Mouse (Mus musculus): ENCODE measurements around the gene Cnga3.

Gene Cnga3

DNA sequence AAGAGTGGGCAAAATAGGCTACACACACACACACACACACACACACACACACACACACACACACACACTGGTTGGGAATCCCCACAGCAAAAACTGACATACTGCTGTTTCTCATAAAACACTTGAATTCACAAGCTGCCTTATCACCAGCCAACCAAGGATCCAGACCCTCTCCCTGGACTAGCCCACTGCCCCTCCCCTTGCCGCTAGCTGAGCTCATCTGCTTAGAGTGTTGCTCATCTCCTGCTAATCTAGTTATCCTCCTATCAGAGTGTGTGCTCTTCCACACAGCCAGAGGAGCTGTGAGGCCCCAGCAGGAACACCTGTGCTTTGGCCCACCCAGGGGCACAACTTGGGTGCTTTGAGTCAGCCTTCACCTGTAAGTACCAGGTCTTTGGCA, at the start of gene Cnga3:
Cnga3 (plus strand) TSS at position 291 of the 400 bp plus-strand sequence.
- no peak for DNase-seq (ENCODE audit: low read depth, low spot score)

GRCm38 (mm10) chr1:37166066-37166465, 48.2 kb upstream of the Cnga3 start:
- DNase-seq (ENCODE audit: low read depth, low spot score), result no peak

DNA sequence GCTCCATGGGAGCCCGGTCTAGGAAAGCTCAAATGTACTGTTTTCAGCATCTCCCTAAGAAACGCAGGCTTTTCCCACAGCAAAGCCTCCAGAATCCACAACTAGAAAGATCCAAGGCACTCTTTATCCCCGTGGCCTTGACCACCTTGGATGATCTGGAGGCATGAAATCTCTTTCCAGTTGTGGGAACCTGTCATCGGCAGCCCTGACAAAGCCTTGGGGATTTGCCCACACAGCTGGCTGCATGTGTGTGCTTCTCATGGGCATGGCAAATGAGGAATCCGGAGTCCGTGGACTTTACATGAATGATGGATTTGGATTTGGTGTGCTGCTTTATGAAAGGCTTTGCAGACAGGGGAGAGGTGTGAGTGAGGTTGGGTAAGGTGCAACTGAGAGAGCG, 46.3 kb upstream of the Cnga3 start:
- no peak for DNase-seq (ENCODE audit: low read depth, low spot score)

- DNase-seq (ENCODE audit: low read depth, low spot score), result no peak
Observed at GRCm38 (mm10) chr1:37177874-37178273, 36.4 kb upstream of the Cnga3 start.

- DNase-seq (ENCODE audit: low read depth, low spot score), result no peak
Observed at GRCm38 (mm10) chr1:37179852-37180251, 34.4 kb upstream of the Cnga3 start.

DNA sequence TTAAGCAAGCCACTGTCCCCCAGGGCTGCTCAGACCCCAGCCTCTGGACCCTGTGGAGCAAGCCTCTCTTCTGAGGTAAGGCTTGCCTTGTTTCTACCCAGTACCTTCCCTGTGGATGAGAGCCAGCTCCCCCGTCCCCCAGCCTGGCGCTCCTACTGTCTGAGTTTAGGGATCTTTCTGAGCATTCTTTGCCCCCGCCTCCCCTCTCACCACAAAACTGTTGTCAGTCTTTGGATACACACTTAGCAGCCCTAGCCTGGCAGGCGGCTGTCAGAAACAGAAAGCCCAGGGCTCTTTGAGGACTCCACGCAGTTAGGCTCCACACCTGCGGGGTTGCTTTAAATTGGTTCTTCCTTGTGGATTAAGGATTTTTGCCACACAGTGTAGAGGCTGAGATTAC, 27.2 kb upstream of the Cnga3 start:
- DNase-seq (ENCODE audit: low read depth, low spot score), result no peak

GRCm38 (mm10) chr1:37194607-37195006, 19.6 kb upstream of the Cnga3 start:
- no peak for DNase-seq (ENCODE audit: low read depth, low spot score)

- no peak for DNase-seq (ENCODE audit: low read depth, low spot score)
Observed at GRCm38 (mm10) chr1:37201406-37201805, 12.8 kb upstream of the Cnga3 start.

DNA sequence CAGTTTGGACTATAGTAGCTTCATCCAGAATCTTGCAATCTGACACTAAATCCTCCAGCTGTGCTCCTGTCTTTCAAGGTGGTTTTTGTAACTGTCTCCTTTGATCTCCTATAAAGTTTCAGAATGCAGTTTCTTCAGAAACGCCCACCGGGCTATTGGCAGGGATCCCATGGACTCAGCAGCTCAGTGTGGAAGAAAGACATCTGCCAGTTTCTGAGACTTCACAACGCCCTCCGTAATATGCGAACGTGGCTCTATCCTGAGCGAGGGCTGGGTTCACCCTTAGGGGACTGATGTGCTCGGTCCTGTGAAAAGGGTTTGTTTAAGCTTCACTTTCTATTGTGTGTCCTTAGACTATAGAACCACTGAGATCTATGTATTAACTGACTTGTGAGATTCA, 6.5 kb upstream of the Cnga3 start:
- no peak for DNase-seq (ENCODE audit: low read depth, low spot score)

GRCm38 (mm10) chr1:37212375-37212774, 1.9 kb upstream of the Cnga3 start:
- no peak for DNase-seq (ENCODE audit: low read depth, low spot score)

DNA sequence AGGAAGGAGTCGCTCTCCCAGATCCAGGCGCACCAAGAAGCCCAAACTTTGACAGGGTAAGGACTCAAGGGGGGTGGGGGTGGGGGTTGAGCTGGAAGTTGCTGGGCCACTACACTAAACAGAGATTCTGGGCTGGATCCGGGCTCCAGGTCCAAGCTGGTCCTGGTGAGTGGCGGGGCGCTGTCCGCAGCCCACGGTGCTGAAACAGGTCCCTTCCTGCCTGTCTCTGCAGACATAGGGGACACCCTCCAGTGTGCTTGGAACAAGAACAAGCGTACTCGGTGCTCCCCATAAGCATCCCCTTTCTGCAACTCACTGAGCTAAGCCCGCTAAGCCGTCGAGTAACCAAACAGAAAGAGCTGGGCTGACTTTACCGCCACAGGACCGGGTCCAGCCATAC, 4.2 kb downstream of the Cnga3 start:
- no peak for DNase-seq (ENCODE audit: low read depth, low spot score)

GRCm38 (mm10) chr1:37219593-37219992, 5.4 kb downstream of the Cnga3 start:
- DNase-seq (ENCODE audit: low read depth, low spot score), result no peak

- peak; percentile 88 for DNase-seq (ENCODE audit: low read depth, low spot score)
Observed at GRCm38 (mm10) chr1:37220134-37220907, 6.1 kb downstream of the Cnga3 start.

GRCm38 (mm10) chr1:37222002-37222401, 7.8 kb downstream of the Cnga3 start:
- no peak for DNase-seq (ENCODE audit: low read depth, low spot score)

GRCm38 (mm10) chr1:37230404-37230803, 16.2 kb downstream of the Cnga3 start:
- DNase-seq (ENCODE audit: low read depth, low spot score), result no peak

- no peak for DNase-seq (ENCODE audit: low read depth, low spot score)
Observed at GRCm38 (mm10) chr1:37231295-37231701, 17.1 kb downstream of the Cnga3 start.

DNA sequence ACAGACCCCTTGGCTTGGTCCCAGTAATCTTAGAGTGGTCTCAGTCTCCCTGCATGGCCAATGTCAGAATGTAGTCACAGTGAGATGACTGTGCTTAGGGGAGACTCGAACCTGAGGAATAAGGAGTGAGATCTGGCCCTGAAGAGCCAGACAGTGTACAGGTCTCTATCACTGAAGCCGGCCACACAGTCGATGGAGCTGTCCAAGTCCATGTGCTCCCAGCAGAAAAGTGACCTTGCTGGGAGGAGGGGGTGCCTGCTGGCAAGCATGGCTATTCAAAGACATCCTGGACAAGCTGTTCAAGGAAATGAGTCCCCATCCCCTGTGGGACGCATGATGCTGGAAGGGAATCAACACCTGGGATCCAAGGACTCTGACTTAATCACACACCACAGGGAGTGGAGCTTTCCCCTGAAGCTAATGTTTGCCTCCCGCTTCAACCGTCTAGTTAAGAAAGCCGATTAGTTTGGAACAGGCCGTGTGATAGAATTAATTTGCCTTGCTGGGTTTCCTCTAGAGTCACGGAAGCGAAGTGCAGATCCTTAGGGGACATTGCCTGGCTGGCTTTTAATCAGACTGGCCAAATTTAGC, 24.9 kb downstream of the Cnga3 start:
- no peak for DNase-seq (ENCODE audit: low read depth, low spot score)

- no peak for DNase-seq (ENCODE audit: low read depth, low spot score)
Observed at GRCm38 (mm10) chr1:37242253-37242652, 28.0 kb downstream of the Cnga3 start.

DNA sequence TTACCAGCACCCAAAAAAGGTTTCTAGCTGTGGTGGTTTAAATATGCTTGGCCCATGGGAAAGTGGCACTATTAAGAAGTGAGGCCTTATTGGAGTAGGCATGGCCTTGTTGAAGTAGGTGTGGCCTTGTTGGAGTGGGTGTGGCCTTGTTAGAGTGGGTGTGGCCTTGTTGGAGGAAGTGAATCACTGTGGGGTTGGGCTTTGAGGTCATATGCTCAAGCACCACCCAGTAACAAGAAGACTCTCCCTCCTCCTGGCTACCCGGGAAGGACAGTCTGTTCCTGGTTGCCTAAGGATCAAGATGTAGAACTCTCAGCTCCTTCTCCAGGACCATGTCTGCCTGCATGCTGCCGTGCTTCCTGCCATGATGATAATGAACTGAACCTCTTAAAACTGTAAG, 32.2 kb downstream of the Cnga3 start:
- no peak for DNase-seq (ENCODE audit: low read depth, low spot score)

DNA sequence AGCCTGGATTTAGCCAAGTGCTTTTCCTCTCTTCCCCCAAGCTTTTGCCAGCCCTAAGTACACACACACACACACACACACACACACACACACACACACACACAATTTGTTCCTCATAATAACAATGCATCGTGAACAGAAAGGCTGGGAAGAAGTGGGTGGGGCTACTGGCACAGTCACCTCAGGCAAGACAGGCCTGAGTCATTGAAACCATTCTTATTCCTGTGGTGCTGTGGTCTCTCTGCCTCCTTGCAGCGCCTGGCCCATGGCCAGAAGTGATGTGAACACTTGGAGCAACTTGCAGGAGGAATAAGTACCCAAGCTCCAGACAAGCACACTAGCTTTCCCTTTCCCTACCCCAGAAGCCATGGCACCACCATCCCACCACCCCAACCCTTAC, 34.2 kb downstream of the Cnga3 start:
- DNase-seq (ENCODE audit: low read depth, low spot score), result no peak

DNA sequence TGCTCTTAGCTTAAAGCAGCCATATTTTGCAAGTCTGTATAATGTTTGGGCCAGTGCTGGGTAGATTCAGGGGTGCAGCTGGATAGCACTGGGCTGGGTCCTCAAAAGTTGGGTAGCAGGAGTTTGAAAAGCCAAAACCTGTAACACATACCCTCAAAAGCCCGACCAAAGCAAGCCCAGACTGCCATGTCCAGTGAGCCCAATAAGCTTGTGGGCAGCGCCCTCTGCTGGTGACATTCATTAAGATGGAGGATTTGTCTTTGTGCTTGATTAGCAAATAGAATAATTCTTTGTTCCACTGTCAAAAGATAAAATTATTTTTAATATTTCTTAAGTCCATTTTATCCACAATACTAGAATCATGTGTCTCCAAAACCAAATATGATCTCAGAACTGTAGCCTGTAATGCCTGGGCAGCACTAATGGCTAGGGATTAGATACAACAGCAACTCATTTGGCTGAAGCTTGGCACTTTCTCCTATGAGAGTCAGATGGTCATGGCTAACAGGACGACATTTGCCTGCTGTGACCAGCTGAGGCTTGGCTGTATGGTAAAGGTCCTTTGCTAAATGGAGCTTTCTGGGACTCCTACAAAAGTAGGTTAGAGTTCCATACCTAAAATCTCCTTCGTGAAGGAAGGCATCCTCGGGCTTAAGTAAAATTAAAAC, 36.5 kb downstream of the Cnga3 start:
- DNase-seq (ENCODE audit: low read depth, low spot score), result peak; percentile 54

DNA sequence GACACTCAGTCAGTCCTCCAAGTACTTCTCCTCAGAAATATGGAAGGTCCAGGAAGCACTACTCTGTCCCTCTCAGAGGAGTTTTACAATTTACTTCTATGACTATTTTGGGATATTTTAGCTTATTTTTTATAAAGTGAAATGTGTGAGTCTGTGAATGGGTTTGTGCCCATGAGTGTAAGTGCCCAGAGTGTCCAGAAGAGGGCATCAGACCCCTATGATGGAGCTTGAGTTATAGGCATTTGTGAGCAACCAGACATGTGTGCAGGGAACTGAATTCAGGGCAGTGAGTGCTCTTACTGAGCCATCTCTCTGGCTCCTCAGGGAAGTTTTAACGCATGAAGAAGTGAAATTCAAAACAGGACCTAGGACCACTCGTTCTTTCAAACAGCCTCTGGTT, 44.2 kb downstream of the Cnga3 start:
- no peak for DNase-seq (ENCODE audit: low read depth, low spot score)

DNA sequence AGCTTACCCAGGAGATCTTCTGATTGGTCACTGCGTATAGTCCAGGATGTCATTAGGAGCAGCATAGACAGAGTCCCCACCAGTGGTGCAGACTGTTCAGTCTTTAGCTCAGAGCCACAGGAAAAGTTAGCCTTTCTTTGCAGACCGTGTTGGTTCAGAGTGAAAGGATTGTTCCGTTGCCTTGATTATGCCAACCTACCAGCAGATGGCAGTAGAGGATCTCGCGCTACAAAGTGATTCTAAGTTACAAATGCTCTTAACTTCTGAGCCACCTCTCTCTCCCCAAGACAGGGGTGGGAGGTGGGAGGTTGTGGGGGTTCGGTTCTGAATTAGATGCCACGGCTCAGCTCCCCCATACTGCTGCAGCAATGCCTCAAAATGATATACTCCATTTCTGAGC, 58.2 kb downstream of the Cnga3 start:
- peak; percentile 45 for DNase-seq (ENCODE audit: low read depth, low spot score)

All from brain, embryonic 18.5 days (tissue).